Mouse (Mus musculus): ENCODE measurements around the gene Flrt2. TPM values are rescaled to one million over a fixed set of nuclear protein-coding genes. Genes with fewer than 3 reads are reported as not detected.

The Flrt2 gene
- total RNA-seq, 2 experiments from 2014 or later: 39.4 to 40.4 TPM

- no peak for DNase-seq
These were observed 45.5 kb downstream of the Flrt2 start for GRCm38 (mm10) chr12:95737571-95737970.

GRCm38 (mm10) chr12:95738031-95738430 is 46.0 kb downstream of the Flrt2 start:
- no peak for DNase-seq

GRCm38 (mm10) chr12:95738491-95739135 is 46.6 kb downstream of the Flrt2 start:
- no peak for DNase-seq

- DNase-seq: peak in 1 of 2 experiments; percentile 26
These were observed 47.7 kb downstream of the Flrt2 start for GRCm38 (mm10) chr12:95739739-95740138.

- DNase-seq: no peak
These were observed 49.3 kb downstream of the Flrt2 start for GRCm38 (mm10) chr12:95741296-95741695.

GRCm38 (mm10) chr12:95744307-95744706 is 52.3 kb downstream of the Flrt2 start:
- no peak for DNase-seq

GRCm38 (mm10) chr12:95746856-95747579 is 55.0 kb downstream of the Flrt2 start:
- DNase-seq: no peak

GRCm38 (mm10) chr12:95748760-95749159 is 56.7 kb downstream of the Flrt2 start:
- DNase-seq: no peak

GRCm38 (mm10) chr12:95749248-95749647 is 57.2 kb downstream of the Flrt2 start:
- DNase-seq: no peak

- no peak for DNase-seq
These were observed 67.3 kb downstream of the Flrt2 start for GRCm38 (mm10) chr12:95759212-95759746.

GRCm38 (mm10) chr12:95765255-95765654 is 73.2 kb downstream of the Flrt2 start:
- no peak for DNase-seq

- DNase-seq: no peak
These were observed 77.0 kb downstream of the Flrt2 start for GRCm38 (mm10) chr12:95769041-95769440.

GRCm38 (mm10) chr12:95770251-95770650 is 78.2 kb downstream of the Flrt2 start:
- DNase-seq: no peak

- no peak for DNase-seq
These were observed 98.1 kb downstream of the Flrt2 start for GRCm38 (mm10) chr12:95790146-95790545.

- no peak for DNase-seq
These were observed 124.6 kb downstream of the Flrt2 start for GRCm38 (mm10) chr12:95816660-95817059.

All from layer of hippocampus, postnatal 36 days (tissue).